Mouse (Mus musculus): ENCODE measurements around the gene Slc16a5.

Gene Slc16a5

DNA sequence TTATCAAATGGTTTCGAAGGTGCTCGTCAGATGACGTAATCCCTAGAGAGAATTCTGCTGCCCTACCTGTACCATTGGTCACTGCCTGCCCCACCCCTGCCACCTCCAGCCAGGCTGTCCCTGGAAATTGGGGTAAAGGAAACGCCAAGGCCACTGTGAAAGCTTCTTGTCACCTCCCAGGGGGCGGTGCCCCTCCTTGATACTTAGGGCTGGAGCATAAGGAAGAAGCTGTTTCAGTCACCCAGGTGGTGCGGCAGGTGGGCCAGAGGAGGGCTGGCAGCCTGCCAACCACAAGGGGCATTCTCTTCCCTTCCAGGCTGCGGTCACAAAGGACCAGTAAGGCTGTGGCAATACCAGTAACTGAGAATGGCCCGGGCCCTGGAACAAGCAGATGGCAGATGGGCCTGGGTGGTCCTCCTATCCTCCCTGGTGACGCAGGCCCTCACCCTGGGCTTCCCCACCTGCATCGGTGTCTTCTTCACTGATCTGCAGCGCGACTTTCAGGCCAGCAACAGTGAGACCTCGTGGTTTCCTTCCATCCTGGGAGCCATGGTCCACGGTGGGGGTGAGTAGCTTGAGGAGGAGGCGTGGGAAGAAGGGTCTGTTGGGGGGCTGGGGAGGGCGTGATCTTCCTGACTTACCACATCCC lies at the start of gene Slc16a5:
Slc16a5 (plus strand) TSS at position 232 of the 649 bp plus-strand sequence.
- no peak for DNase-seq (ENCODE audit: low spot score in 2 of 2)

- DNase-seq (ENCODE audit: low spot score in 2 of 2) = peak; percentile 92 to 93
Observed at GRCm38 (mm10) chr11:115419531-115420237, 42.6 kb upstream of the Slc16a5 start, which contains the start of the genes Atp5h and Kctd2. TSS of gene Atp5h (minus strand) at chr11:115419962. TSS of gene Kctd2 (plus strand) at chr11:115420128.

GRCm38 (mm10) chr11:115420336-115421190 lies 41.7 kb upstream of the Slc16a5 start:
- DNase-seq (ENCODE audit: low spot score in 2 of 2) = peak; percentile 44 to 46

DNA sequence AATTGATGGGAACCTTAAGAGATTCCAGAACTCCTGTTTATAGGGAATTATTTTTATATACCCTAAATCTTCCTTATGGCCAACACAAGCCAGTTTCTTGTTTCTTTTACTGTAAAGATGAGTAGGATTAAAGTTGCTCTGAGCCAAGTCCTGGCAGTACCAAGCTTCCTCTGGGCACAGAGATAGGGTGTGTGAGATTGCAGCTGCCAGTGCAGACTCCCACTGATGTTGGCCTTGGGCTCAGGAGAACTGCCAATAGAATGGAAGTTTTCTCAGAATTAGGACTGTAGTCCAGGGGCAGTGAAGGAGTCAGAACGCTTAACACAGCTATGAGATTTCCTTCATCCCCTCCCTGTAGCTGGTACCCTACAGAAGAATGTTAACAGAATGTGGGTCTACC lies 40.9 kb upstream of the Slc16a5 start:
- DNase-seq (ENCODE audit: low spot score in 2 of 2) = no peak

GRCm38 (mm10) chr11:115421972-115422371 lies 40.3 kb upstream of the Slc16a5 start:
- no peak for DNase-seq (ENCODE audit: low spot score in 2 of 2)

GRCm38 (mm10) chr11:115423091-115423490 lies 39.2 kb upstream of the Slc16a5 start:
- DNase-seq (ENCODE audit: low spot score in 2 of 2) = no peak

- no peak for DNase-seq (ENCODE audit: low spot score in 2 of 2)
Observed at GRCm38 (mm10) chr11:115424666-115425065, 37.6 kb upstream of the Slc16a5 start.

DNA sequence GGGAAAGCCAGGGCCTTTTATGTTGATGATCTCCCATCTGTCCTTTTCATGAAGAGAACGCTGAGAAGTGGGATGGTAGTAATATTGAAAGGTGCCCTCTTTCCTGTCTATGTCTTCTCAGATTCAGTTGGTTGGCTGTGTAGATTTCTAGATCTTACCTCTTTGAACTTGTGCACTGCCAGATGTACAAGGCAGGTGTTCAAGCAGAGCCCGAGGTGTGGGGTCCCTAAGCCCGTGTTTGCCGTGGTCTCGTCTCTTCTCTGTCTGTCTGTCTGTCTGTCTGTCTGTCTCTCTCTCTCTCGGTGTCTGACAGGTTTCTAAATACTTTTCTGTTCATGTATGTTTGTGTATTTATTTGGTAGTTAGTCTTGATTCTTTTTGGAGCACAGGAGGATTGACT lies 36.6 kb upstream of the Slc16a5 start:
- no peak for DNase-seq (ENCODE audit: low spot score in 2 of 2)

- peak; percentile 60 to 65 for DNase-seq (ENCODE audit: low spot score in 2 of 2)
Observed at GRCm38 (mm10) chr11:115427482-115428331, 34.6 kb upstream of the Slc16a5 start.

GRCm38 (mm10) chr11:115429307-115429706 lies 33.0 kb upstream of the Slc16a5 start:
- DNase-seq (ENCODE audit: low spot score in 2 of 2) = no peak

- DNase-seq (ENCODE audit: low spot score in 2 of 2) = no peak
Observed at GRCm38 (mm10) chr11:115430561-115430960, 31.7 kb upstream of the Slc16a5 start.

DNA sequence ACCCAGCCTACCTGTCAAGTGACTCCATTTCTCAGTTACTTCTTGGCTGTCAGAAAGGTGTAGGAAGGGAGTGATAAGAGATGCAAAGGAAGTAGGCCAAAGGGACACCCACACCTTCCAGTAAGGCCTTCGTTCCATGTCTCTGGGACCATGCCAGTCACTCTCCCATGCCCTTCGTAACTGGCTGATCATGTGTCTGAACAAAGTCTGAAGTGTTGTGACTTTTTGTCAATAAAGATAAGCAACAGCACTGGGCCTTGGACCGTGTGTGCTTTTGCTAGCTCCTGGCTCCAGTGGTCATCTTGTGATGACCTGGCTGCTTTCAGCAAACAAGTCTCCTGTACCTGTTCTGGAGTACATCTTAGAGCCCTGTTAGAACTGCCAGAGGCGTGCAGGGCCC lies 29.5 kb upstream of the Slc16a5 start:
- no peak for DNase-seq (ENCODE audit: low spot score in 2 of 2)

GRCm38 (mm10) chr11:115433342-115433741 lies 28.9 kb upstream of the Slc16a5 start:
- DNase-seq (ENCODE audit: low spot score in 2 of 2) = no peak

- no peak for DNase-seq (ENCODE audit: low spot score in 2 of 2)
Observed at GRCm38 (mm10) chr11:115435596-115436337, 26.5 kb upstream of the Slc16a5 start.

DNA sequence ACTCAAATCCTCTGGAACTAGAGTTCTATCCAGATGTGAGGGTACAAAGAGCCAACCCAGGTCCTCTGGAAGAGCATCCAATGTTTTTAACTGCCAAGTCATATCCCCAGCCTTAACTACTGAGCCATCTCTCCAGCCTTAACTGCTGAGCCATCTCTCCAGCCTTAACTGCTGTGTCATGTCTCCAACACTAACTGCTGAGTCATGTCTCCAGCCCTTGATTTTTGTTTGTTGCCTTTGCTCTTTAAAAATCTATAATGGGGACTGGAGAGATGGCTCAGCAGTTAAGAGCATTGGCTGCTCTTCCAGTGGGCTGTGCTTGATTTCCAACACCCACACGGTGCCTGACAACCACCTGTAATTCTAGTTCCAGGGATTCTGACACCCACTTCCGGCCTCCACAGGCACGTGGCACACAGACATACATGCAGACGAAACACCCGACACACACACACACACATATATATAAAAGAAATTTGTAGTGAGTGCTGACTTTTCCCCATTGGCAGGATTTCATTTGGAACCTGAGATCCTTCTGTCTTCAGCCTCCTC lies 24.6 kb upstream of the Slc16a5 start:
- DNase-seq (ENCODE audit: low spot score in 2 of 2) = no peak

- no peak for DNase-seq (ENCODE audit: low spot score in 2 of 2)
Observed at GRCm38 (mm10) chr11:115439326-115439725, 22.9 kb upstream of the Slc16a5 start.

- no peak for DNase-seq (ENCODE audit: low spot score in 2 of 2)
Observed at GRCm38 (mm10) chr11:115439906-115440595, 22.2 kb upstream of the Slc16a5 start, which contains the start of gene Trim80. TSS of gene Trim80 (plus strand) at chr11:115440545.

GRCm38 (mm10) chr11:115441417-115441816 lies 20.9 kb upstream of the Slc16a5 start:
- DNase-seq (ENCODE audit: low spot score in 2 of 2) = no peak

DNA sequence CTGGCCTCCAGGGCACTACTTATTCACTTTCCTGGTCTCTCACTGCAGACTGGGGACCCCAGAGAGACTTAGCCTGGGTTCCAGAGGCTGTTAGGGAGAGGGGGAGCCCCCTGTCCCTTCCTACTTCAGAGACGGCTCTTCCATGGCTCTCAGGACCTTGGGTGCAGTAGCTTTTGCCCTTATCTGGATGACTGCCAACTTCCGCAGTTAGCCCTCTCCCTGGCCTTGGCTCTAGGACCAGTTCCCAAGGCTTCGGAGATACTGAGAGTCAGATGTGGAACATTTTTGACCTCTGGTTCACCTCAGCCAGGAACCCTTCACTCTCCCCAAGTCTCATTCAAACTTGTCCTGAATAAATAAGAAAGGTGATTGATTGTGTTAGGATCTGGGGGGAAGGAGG lies 15.4 kb upstream of the Slc16a5 start:
- DNase-seq (ENCODE audit: low spot score in 2 of 2) = no peak

All from frontal cortex, postnatal 14 days (tissue).